Mouse (Mus musculus) left cerebral cortex, postnatal 14 days (tissue): Measurements from ENCODE around the gene Fbxo46. TPM values are rescaled to one million over a fixed set of nuclear protein-coding genes. Genes with fewer than 3 reads are reported as not detected.

Source experiments
- DNase-seq, 2 experiments: peaks; one replicate each; pipeline ENCODE4 v3.0.0; 2021 to 2022; ENCODE audit warnings: low spot score in 2 of 2, mixed read lengths in 1 of 2
- intact Hi-C: fragments of 180-260 bp; cut with DNase I; formaldehyde crosslinking; loops from one replicate; pipeline ENCODE4 v1.15.1; 2025
- total RNA-seq, 2 experiments: library from RNA; stranded (reverse); gene quantifications; 2 replicates each; pipeline ENCODE4 v1.2.3; 2021

Gene Fbxo46
- total RNA-seq, 2 experiments from 2014 or later: 11.5 to 12.6 TPM

GRCm38 (mm10) chr7:19159411-19159810, 39.8 kb downstream of the Fbxo46 start:
- DNase-seq: no peak
- intact Hi-C loops: loop anchor here (5.0 kb wide), 1 partner anchor 53 kb away; the partner anchor contains the start of gene Gpr4

- no peak for DNase-seq
- intact Hi-C loops: no loop called here
Measured at GRCm38 (mm10) chr7:19160115-19160514, 40.5 kb downstream of the Fbxo46 start.

DNA sequence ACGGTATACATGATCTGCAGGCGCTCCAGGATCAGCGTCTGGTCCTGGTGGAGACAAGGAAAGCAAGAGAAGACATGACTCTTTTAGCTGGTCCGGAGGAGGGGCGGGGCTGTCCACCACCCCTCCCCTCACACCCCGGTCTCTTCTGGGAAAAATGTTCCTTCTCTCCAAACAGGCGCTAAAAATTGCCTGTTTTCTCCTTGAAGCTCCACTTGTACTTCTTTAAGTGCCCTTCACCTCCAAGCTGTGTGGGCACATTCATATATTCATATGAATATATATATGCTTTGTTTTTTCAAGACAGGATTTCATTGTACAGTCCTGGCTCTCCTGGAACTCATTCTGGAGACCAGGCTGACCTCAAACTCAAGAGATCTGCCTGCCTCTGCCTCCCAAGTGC, 43.3 kb downstream of the Fbxo46 start:
- DNase-seq: no peak

DNA sequence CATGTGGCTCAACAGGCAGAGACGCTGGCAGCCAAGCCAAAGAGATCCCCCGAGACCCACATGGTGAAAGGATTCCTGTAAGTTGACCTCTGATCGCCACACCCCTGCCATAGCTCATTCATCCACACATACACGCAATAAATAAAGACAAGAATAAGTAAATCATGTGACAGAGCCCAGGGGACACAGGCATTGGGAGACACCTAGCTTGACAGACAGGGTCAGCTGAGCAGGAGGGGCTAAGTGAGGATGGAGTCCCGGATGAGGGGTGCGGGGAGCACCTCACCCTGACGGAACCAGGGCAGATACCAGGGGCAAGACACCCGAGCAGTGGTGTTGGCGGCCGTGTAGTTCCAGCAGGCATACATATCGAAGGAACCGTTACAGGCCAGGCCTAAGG, 44.1 kb downstream of the Fbxo46 start:
- no peak for DNase-seq
- intact Hi-C loops: no loop called here

More for the DNA sequence above, 43.3 kb downstream of the Fbxo46 start:
- intact Hi-C loops: no loop called here

DNA sequence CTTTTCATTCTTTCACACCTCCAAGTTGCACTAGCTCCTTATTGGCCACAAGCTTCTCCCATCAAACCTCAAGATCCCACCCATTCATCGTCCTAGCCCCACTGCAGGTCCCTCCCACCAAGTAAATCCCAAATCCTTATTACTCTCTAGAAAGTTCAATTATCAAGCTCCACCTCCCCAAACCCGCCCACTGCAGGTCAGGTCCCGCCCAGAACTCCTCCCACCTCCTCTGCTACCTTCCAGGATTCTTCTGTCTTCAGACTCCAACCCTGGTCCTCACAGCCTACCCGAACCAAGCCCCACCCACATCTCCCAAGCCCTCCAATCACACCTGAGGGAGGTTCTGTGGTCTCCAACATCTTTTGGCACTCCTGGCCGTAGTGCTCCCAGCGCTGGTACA, 44.5 kb downstream of the Fbxo46 start:
- no peak for DNase-seq
- intact Hi-C loops: no loop called here

- no peak for DNase-seq
- intact Hi-C loops: no loop called here
Measured at GRCm38 (mm10) chr7:19164978-19165377, 45.3 kb downstream of the Fbxo46 start.

DNA sequence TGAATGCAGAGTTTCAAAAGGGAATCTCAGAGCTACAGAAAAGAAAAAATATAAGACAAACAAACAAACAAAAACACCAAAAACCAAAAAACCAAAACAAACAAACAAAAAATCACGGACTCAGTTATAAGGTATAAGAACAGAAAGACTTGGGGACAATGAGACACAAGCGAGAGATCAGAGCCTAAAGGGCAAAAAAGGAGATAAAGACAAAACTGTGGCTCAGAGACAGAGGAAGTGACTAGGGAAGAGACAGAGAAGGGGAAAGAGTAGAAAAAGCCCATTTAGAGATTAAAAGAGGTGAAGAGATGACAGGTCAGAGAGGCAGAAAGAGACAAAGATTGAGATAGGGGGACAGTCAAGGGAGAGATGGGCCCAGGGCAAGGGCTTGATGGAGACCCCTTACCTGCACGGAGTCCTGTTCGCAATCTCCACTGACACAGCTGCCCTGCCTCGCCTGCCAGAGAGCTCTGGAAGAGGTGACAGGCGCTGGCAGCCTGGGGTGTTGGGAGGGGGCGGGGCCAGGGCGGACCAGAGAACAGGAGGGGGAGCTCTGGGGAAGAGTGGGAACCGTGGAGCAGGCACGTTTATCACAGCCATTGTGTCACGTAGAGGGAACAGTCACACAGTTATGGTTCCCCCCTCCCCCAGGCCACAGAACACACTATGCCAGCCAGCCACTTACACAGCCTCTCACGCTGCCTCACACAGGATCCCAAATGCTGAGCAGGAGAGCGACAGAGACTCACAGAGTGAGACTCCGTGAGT, 46.2 kb downstream of the Fbxo46 start, which contains the start of gene Gipr:
Gene Gipr (minus strand): TSS at position 472 of the 768 bp plus-strand sequence.
- intact Hi-C loops: no loop called here
- peak in 1 of 2 experiments; percentile 73 for DNase-seq

GRCm38 (mm10) chr7:19166990-19167389, 47.3 kb downstream of the Fbxo46 start:
- no peak for DNase-seq
- intact Hi-C loops: no loop called here

DNA sequence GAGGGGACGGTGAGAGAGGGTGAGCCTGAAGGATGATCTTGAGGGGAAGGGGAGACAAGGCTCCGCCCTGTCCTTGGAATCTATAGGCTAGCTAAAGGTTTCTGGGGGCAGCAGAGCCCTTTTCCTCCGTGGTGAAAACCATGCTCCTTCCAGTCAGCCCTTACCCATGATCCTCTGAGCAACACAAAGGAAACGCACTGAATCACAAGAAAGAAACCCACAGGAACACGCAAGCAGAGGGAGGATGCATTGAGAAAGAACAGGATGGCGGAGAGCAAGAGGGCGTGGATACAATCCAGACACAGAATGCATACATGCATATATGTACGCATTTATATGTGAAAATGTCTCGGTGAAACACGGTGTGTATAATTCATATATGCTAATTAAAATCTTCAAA, 49.8 kb downstream of the Fbxo46 start:
- intact Hi-C loops: no loop called here
- no peak for DNase-seq

GRCm38 (mm10) chr7:19170142-19170541, 50.5 kb downstream of the Fbxo46 start:
- intact Hi-C loops: no loop called here
- DNase-seq: peak; percentile 73 to 89

DNA sequence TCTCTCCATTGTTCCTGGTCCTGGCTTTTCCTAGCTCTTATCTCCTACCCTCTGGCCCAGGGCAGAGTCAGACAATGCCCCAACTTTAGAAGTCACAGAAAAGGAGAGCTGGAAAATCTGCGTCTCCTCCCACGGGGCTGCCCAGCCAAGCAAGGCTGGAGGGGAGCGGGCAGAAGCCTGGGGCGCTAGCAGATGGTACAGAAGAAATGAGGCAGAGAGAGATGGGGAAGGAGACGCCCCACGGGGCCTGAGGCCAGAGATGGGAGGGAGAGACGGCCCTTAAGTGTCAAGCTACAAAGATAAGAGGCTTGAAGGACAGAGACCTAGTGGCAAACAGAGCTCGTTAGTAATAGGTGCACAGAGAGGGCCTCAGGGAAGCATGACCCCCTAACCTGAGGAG, 52.2 kb downstream of the Fbxo46 start:
- intact Hi-C loops: loop anchor here (1.0 kb wide), 1 partner anchor 15 kb away; no protein-coding TSS in a partner anchor
- DNase-seq: no peak

DNA sequence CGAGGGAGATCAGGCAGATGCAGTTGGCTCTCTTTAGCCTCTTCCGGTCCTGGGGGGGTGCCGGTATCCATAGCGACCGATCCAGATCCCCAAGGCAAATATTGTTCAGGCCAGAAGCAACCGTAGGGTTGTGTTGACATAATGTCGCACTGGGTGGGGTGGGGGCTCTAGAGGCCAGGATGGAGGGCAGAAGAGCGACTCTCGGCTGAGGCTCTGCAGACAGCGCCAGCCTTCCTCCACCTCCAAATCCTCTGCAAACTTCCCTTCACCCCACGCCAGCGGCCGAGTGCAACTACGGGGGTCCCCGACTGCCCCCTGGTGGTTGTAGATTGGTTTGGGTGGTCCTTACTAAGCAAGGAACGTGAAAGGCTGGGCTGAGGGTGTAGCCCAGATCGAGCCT, 53.2 kb downstream of the Fbxo46 start:
- DNase-seq: peak; percentile 85 to 90
- intact Hi-C loops: loop anchor here (1.0 kb wide), 1 partner anchor 16 kb away; no protein-coding TSS in a partner anchor

- intact Hi-C loops: loop anchor here (5.0 kb wide), 2 partner anchors 36 to 121 kb away; partner anchors contain the start of gene Gpr4
- peak; percentile 86 to 93 for DNase-seq
Measured at GRCm38 (mm10) chr7:19175708-19176515, 56.3 kb downstream of the Fbxo46 start, which contains the start of gene Eml2. Gene Eml2, plus strand, starts transcription at chr7:19176421.

GRCm38 (mm10) chr7:19176516-19176947, 56.9 kb downstream of the Fbxo46 start:
- intact Hi-C loops: loop anchor here (5.0 kb wide), 2 partner anchors 36 to 121 kb away; partner anchors contain the start of gene Gpr4
- DNase-seq: no peak

DNA sequence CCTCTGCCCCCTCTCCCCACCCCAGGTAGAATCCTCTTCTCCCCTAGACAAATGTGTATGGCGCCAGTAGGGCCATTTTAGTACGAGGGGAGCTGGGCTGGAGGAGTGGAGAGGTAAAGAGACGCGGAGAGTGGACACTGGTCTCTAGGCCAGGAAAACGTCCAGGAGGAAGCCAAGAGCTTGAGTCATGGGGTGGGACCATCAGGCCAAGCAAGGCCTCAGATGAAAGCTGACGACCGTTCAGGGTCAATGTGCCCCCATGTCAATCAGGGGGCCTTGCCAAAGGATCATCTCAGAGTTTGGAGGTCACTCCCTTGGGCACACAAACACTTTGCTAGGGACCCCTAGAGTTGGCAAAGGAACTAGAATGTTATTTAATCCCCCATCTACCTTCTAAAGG, 57.6 kb downstream of the Fbxo46 start:
- intact Hi-C loops: loop anchor here (5.0 kb wide), 2 partner anchors 35 to 120 kb away; partner anchors contain the start of gene Gpr4
- no peak for DNase-seq

GRCm38 (mm10) chr7:19178035-19178434, 58.4 kb downstream of the Fbxo46 start:
- intact Hi-C loops: loop anchor here (5.0 kb wide), 2 partner anchors 34 to 119 kb away; partner anchors contain the start of gene Gpr4
- DNase-seq: no peak

- intact Hi-C loops: loop anchor here (5.0 kb wide), 2 partner anchors 34 to 119 kb away; partner anchors contain the start of gene Gpr4
- peak; percentile 83 to 85 for DNase-seq
Measured at GRCm38 (mm10) chr7:19178443-19179092, 58.9 kb downstream of the Fbxo46 start.

GRCm38 (mm10) chr7:19179173-19179572, 59.5 kb downstream of the Fbxo46 start:
- peak; percentile 71 to 75 for DNase-seq
- intact Hi-C loops: loop anchor here (5.0 kb wide), 2 partner anchors 33 to 118 kb away; partner anchors contain the start of gene Gpr4

GRCm38 (mm10) chr7:19179936-19180335, 60.3 kb downstream of the Fbxo46 start:
- intact Hi-C loops: loop anchor here (5.0 kb wide), 2 partner anchors 32 to 117 kb away; partner anchors contain the start of gene Gpr4
- DNase-seq: no peak
